In the genomic region with DNA sequence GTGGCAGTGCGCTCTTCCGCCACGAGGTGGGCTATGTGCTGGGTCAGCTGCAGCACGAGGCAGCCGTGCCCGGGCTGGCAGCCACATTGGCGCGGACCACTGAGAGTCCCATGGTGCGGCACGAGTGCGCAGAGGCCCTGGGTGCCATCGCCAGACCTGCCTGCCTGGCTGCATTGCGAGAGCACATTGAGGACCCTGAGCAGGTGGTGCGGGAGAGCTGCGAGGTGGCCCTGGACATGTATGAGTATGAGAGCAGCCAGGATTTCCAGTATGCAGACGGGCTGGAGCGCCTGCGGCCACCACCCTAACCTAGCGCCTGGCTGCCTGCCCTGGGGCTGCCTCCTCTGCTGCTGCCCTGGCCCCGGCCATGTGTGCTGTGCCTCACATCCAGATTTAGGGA, we compare ENCODE assay signal across 20 mouse cellular contexts. TPM values are rescaled to one million over a fixed set of nuclear protein-coding genes. Genes with fewer than 3 reads are reported as not detected.
DNase-seq lines count a peak whose midpoint lies in the region; ATAC-seq and TF ChIP-seq lines count a peak whose summit lies in the region.
"Had no signal": no experiment of that assay in that cellular context is flagged by ENCODE, and none has a peak within 500 bp of the region (broad histone marks: within the 10 kb centered on the region; RNA-seq: fewer than 3 reads in every experiment).

No protein-coding gene starts in this region.

- H3K36me3 ChIP-seq in liver, embryonic 12.5 days: peaks cover 48% of the 10 kb centered on the region
- peaks cover 24% of the 10 kb centered on the region for H3K36me3 ChIP-seq in liver, postnatal 0 days (replicated peaks; ENCODE audit: insufficient read depth, low read length)
- H3K36me3 ChIP-seq in midbrain, embryonic 10.5 days: peaks cover 50% of the 10 kb centered on the region
- peaks cover 10% of the 10 kb centered on the region; the same call in 1 of the 2 replicates for H3K36me3 ChIP-seq in midbrain, embryonic 15.5 days (replicated peaks)
- peaks cover 57% of the 10 kb centered on the region for H3K36me3 ChIP-seq in limb, embryonic 10.5 days

- H3K27me3 ChIP-seq in liver, embryonic 12.5 days (replicated peaks): no peaks in the 10 kb centered on the region
- H3K27me3 ChIP-seq in liver, postnatal 0 days (ENCODE audit: insufficient read depth, low read length): no peaks in the 10 kb centered on the region
- H3K27me3 ChIP-seq in midbrain, embryonic 10.5 days (ENCODE audit: low read depth, poor library complexity, severe bottlenecking): no peaks in the 10 kb centered on the region
- H3K27me3 ChIP-seq in midbrain, embryonic 15.5 days (replicated peaks): no peaks in the 10 kb centered on the region
- no peaks in the 10 kb centered on the region for H3K27me3 ChIP-seq in limb, embryonic 10.5 days (ENCODE audit: low read depth, poor library complexity, severe bottlenecking)
- H3K27me3 ChIP-seq: heart, embryonic 13.5 days; hindbrain, embryonic 12.5 days; Patski had no signal

- peak; percentile 66 for DNase-seq in cerebellum, postnatal 10 days
- no peak for DNase-seq in cerebellum, adult 11-12 months
- DNase-seq in liver, postnatal 0 days: no peak
- DNase-seq in midbrain, embryonic 10.5 days (ENCODE audit: low spot score): no peak
- DNase-seq in limb, embryonic 10.5 days (ENCODE audit: low spot score): no peak
- DNase-seq in right cerebral cortex, postnatal 10 days (ENCODE audit: low spot score in 2 of 2): no peak
- DNase-seq: adrenal gland, adult 8-10 months; cerebellum, adult 11 months; cerebellum, adult 9-10 months; cerebellum, postnatal 36 days; gastrocnemius, postnatal 36 days; heart, adult 11 months; heart, postnatal 36 days had no signal

- no peak for ATAC-seq in liver, embryonic 12.5 days
- no peak for ATAC-seq in liver, postnatal 0 days
- ATAC-seq in midbrain, embryonic 15.5 days (replicated peaks): no peak
- ATAC-seq: forebrain, embryonic 14.5 days; hindbrain, postnatal 0 days; Patski had no signal

- no peaks in the 10 kb centered on the region for H3K9me3 ChIP-seq in liver, embryonic 12.5 days (replicated peaks)
- H3K9me3 ChIP-seq in liver, postnatal 0 days (ENCODE audit: low read length): no peaks in the 10 kb centered on the region
- no peaks in the 10 kb centered on the region for H3K9me3 ChIP-seq in midbrain, embryonic 10.5 days (replicated peaks)
- no peaks in the 10 kb centered on the region for H3K9me3 ChIP-seq in midbrain, embryonic 15.5 days
- no peaks in the 10 kb centered on the region for H3K9me3 ChIP-seq in limb, embryonic 10.5 days (replicated peaks)
- H3K9me3 ChIP-seq: heart, embryonic 13.5 days; hindbrain, embryonic 12.5 days had no signal

- no peak for TF ChIP-seq EP300 in liver, postnatal 0 days (IDR thresholded peaks at IDR 0.05; ENCODE audit: low read depth)

- H3K4me2 ChIP-seq in liver, embryonic 12.5 days: no peak overlapping the region
- no peak overlapping the region for H3K4me2 ChIP-seq in liver, postnatal 0 days (ENCODE audit: low read depth, low read length)
- H3K4me2 ChIP-seq in midbrain, embryonic 15.5 days: no peak overlapping the region
- H3K4me2 ChIP-seq: heart, embryonic 13.5 days; hindbrain, embryonic 12.5 days had no signal

- 88% methylated on average over 20 of the region's 20 CpGs for WGBS in liver, embryonic 12.5 days (ENCODE audit: insufficient replicate concordance)
- 91% methylated on average over 20 of the region's 20 CpGs for WGBS in liver, postnatal 0 days (ENCODE audit: insufficient replicate concordance)
- 96% methylated on average over 20 of the region's 20 CpGs for WGBS in midbrain, embryonic 10.5 days
- 94% methylated on average over 20 of the region's 20 CpGs for WGBS in midbrain, embryonic 15.5 days
- WGBS in limb, embryonic 10.5 days: 95% methylated on average over 20 of the region's 20 CpGs

- no peak overlapping the region for H3K9ac ChIP-seq in liver, embryonic 12.5 days
- no peak overlapping the region for H3K9ac ChIP-seq in liver, postnatal 0 days (replicated peaks)
- H3K9ac ChIP-seq in midbrain, embryonic 15.5 days: no peak overlapping the region
- H3K9ac ChIP-seq: heart, embryonic 13.5 days; hindbrain, embryonic 12.5 days had no signal

- H3K4me1 ChIP-seq in liver, embryonic 12.5 days: peaks cover 51% of the 10 kb centered on the region
- peaks cover 26% of the 10 kb centered on the region for H3K4me1 ChIP-seq in liver, postnatal 0 days (ENCODE audit: insufficient read depth)
- peaks cover 41% of the 10 kb centered on the region for H3K4me1 ChIP-seq in midbrain, embryonic 10.5 days
- peaks cover 18% of the 10 kb centered on the region for H3K4me1 ChIP-seq in midbrain, embryonic 15.5 days
- H3K4me1 ChIP-seq in limb, embryonic 10.5 days: peaks cover 24% of the 10 kb centered on the region

- TF ChIP-seq CTCF in liver, postnatal 0 days (IDR thresholded peaks at IDR 0.05; ENCODE audit: low read depth): no peak

- H3K4me3 ChIP-seq in liver, embryonic 12.5 days: no peak overlapping the region
- H3K4me3 ChIP-seq in liver, postnatal 0 days (ENCODE audit: low read depth, low read length): no peak overlapping the region
- H3K4me3 ChIP-seq in midbrain, embryonic 10.5 days: 0 out of 2 replicates have a peak overlapping the region, but pooled peaks have one; percentile 17
- H3K4me3 ChIP-seq in midbrain, embryonic 15.5 days: no peak overlapping the region
- 0 out of 2 replicates have a peak overlapping the region, but pooled peaks have one; percentile 3 for H3K4me3 ChIP-seq in limb, embryonic 10.5 days
- H3K4me3 ChIP-seq: heart, embryonic 13.5 days; hindbrain, embryonic 12.5 days had no signal

- 0 out of 2 replicates have a peak overlapping the region, but pooled peaks have one; percentile 3 for H3K27ac ChIP-seq in liver, embryonic 12.5 days
- H3K27ac ChIP-seq in liver, postnatal 0 days (ENCODE audit: low read depth): no peak overlapping the region
- no peak overlapping the region for H3K27ac ChIP-seq in midbrain, embryonic 10.5 days (replicated peaks)
- no peak overlapping the region for H3K27ac ChIP-seq in midbrain, embryonic 15.5 days
- no peak overlapping the region for H3K27ac ChIP-seq in limb, embryonic 10.5 days
- H3K27ac ChIP-seq: heart, embryonic 13.5 days; hindbrain, embryonic 12.5 days; hindbrain, postnatal 0 days had no signal

RNA-seq across cellular contexts. Expression of gene Gm48552, which starts 1.1 kb away (rescaled TPM):
- 0.71 and 0.98 TPM in 2 replicates for polyA plus RNA-seq in liver, embryonic 12.5 days (2016; fragmentation: Nextera tagmentation; extraction: Ambion mirVana)
- not detected in 2 replicates for polyA plus RNA-seq in liver, postnatal 0 days (2015; fragmentation: Nextera tagmentation; extraction: Ambion mirVana)
- 1.7 and 2.9 TPM in 2 replicates for polyA plus RNA-seq in midbrain, embryonic 10.5 days (2016; fragmentation: Nextera tagmentation; extraction: Ambion mirVana)
- 2.7 and 3.3 TPM in 2 replicates for polyA plus RNA-seq in midbrain, embryonic 15.5 days (2015; fragmentation: Nextera tagmentation; extraction: Ambion mirVana)
- 1.4 and 1.5 TPM in 2 replicates for polyA plus RNA-seq in limb, embryonic 10.5 days (2016; fragmentation: Nextera tagmentation; extraction: Ambion mirVana)

RNA-seq across cellular contexts. Expression of gene Gm48551, which starts 3.5 kb away (rescaled TPM):
- polyA plus RNA-seq in liver, embryonic 12.5 days (2016; fragmentation: Nextera tagmentation; extraction: Ambion mirVana): 0.68 and 1.2 TPM in 2 replicates
- 0.40 and 0.70 TPM in 2 replicates for polyA plus RNA-seq in liver, postnatal 0 days (2015; fragmentation: Nextera tagmentation; extraction: Ambion mirVana)
- polyA plus RNA-seq in midbrain, embryonic 10.5 days (2016; fragmentation: Nextera tagmentation; extraction: Ambion mirVana): 2.9 and 3.4 TPM in 2 replicates
- 8.4 and 9.3 TPM in 2 replicates for polyA plus RNA-seq in midbrain, embryonic 15.5 days (2015; fragmentation: Nextera tagmentation; extraction: Ambion mirVana)
- polyA plus RNA-seq in limb, embryonic 10.5 days (2016; fragmentation: Nextera tagmentation; extraction: Ambion mirVana): 3.8 and 4.2 TPM in 2 replicates

RNA-seq across cellular contexts. Expression of gene Dohh, which starts 3.5 kb away (rescaled TPM):
- polyA plus RNA-seq in liver, embryonic 12.5 days (2016; fragmentation: Nextera tagmentation; extraction: Ambion mirVana): 70.0 and 74.5 TPM in 2 replicates
- polyA plus RNA-seq in liver, postnatal 0 days (2015; fragmentation: Nextera tagmentation; extraction: Ambion mirVana): 39.3 and 42.1 TPM in 2 replicates
- 93.4 and 98.7 TPM in 2 replicates for polyA plus RNA-seq in midbrain, embryonic 10.5 days (2016; fragmentation: Nextera tagmentation; extraction: Ambion mirVana)
- 90.4 and 92.6 TPM in 2 replicates for polyA plus RNA-seq in midbrain, embryonic 15.5 days (2015; fragmentation: Nextera tagmentation; extraction: Ambion mirVana)
- polyA plus RNA-seq in limb, embryonic 10.5 days (2016; fragmentation: Nextera tagmentation; extraction: Ambion mirVana): 101 and 115 TPM in 2 replicates

RNA-seq across cellular contexts. Expression of gene Smim24, which starts 5.1 kb away (rescaled TPM):
- 1.8 TPM in 2 replicates for polyA plus RNA-seq in liver, embryonic 12.5 days (2016; fragmentation: Nextera tagmentation; extraction: Ambion mirVana)
- polyA plus RNA-seq in liver, postnatal 0 days (2015; fragmentation: Nextera tagmentation; extraction: Ambion mirVana): 1.7 and 2.0 TPM in 2 replicates
- polyA plus RNA-seq in midbrain, embryonic 10.5 days (2016; fragmentation: Nextera tagmentation; extraction: Ambion mirVana): 1.7 and 2.3 TPM in 2 replicates
- polyA plus RNA-seq in midbrain, embryonic 15.5 days (2015; fragmentation: Nextera tagmentation; extraction: Ambion mirVana): 1.4 and 1.6 TPM in 2 replicates
- 1.9 and 2.9 TPM in 2 replicates for polyA plus RNA-seq in limb, embryonic 10.5 days (2016; fragmentation: Nextera tagmentation; extraction: Ambion mirVana)

RNA-seq across cellular contexts. Expression of gene Fzr1, which starts 9.4 kb away (rescaled TPM):
- polyA plus RNA-seq in liver, embryonic 12.5 days (2016; fragmentation: Nextera tagmentation; extraction: Ambion mirVana): 93.8 and 100 TPM in 2 replicates
- 69.7 and 74.6 TPM in 2 replicates for polyA plus RNA-seq in liver, postnatal 0 days (2015; fragmentation: Nextera tagmentation; extraction: Ambion mirVana)
- polyA plus RNA-seq in midbrain, embryonic 10.5 days (2016; fragmentation: Nextera tagmentation; extraction: Ambion mirVana): 138 and 146 TPM in 2 replicates
- polyA plus RNA-seq in midbrain, embryonic 15.5 days (2015; fragmentation: Nextera tagmentation; extraction: Ambion mirVana): 153 and 159 TPM in 2 replicates
- polyA plus RNA-seq in limb, embryonic 10.5 days (2016; fragmentation: Nextera tagmentation; extraction: Ambion mirVana): 134 and 148 TPM in 2 replicates

Comparison
In these comparisons a context has a peak if more than half of its experiments do, and no peak if none do; other contexts are left out.
1. DNase-seq: peak in cerebellum, postnatal 10 days (2 of 2); none in cerebellum, adult 11-12 months (single experiment), liver, postnatal 0 days (single experiment), midbrain, embryonic 10.5 days (single experiment), limb, embryonic 10.5 days (single experiment) and right cerebral cortex, postnatal 10 days (0 of 2).
2. H3K4me3 ChIP-seq: peak in midbrain, embryonic 10.5 days (single experiment) and limb, embryonic 10.5 days (single experiment); none in liver, embryonic 12.5 days (single experiment), liver, postnatal 0 days (single experiment) and midbrain, embryonic 15.5 days (single experiment).